Mouse (Mus musculus): ENCODE data around the gene Ppil2. TPM values are rescaled to one million over a fixed set of nuclear protein-coding genes. Genes with fewer than 3 reads are reported as not detected.

Ppil2 gene
- polyA plus RNA-seq, 1 experiment from 2014 or later, result 82.2 TPM

DNA sequence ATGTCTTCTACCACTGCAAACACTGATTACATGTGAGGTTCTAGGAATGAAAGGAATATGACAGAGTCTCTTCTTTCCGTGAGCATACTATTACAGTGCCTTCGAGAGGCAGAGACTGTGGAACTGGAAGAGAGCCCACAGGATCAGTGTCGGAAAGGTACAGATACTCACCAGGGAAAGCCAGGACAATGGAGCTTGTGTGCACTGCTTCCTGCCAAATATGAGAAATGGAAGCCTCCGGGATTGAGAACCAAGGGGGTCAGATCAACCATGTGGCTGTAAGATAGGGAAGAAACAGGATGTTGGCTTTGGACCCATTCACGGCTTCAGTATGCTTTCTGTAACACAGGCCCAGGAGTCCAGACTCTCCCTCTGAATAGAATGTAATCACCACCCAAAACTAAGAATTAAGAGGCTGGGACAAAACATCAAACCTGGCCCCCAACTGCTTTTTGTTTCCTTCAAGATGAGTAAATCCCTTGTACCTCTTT, 6.3 kb upstream of the Ppil2 start:
- Histone ChIP-seq H3K4me2 (replicated peaks; ENCODE audit: low read depth, low read length) (no peak overlapping the region), H3K4me3 (ENCODE audit: low read depth, low read length) (no peak overlapping the region), H3K27ac (ENCODE audit: low read length) (no peak overlapping the region), H3K4me1 (ENCODE audit: insufficient read depth, low read depth, low read length) (no peaks in the 10 kb centered on the region), H3K9ac (replicated peaks; ENCODE audit: low read depth) (no peak overlapping the region), H3K9me3 (ENCODE audit: low read length) (no peaks in the 10 kb centered on the region), H3K36me3 (ENCODE audit: insufficient read depth, low read length) (no peaks in the 10 kb centered on the region), H3K27me3 (replicated peaks; ENCODE audit: insufficient read depth, low read length) (no peaks in the 10 kb centered on the region)
- ATAC-seq (no peak), DNase-seq (ENCODE audit: low spot score) (no peak)
- 71% methylated on average over 5 of the region's 5 CpGs for WGBS
- TF ChIP-seq EP300 (IDR thresholded peaks at IDR 0.05) (no peak), CTCF (IDR thresholded peaks at IDR 0.05) (no peak)

DNA sequence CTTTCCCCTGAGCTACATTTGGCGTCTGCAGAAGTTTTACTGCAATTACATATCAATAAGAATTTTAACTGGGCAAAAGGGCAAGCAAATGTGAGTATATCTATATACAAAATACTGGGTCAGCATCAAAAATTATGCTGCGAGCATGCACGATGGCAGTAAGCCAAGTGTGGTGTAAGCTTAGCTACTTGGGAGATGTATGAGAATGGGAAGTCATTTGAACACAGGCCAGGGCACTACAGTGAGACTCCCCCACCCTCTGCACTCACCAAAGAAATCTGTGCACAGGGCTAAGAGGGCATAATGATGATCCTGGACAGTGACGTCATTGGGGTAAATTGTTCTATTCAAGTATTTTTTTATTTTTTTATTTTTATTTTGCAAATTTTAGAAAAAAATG, 6.5 kb downstream of the Ppil2 start:
- TF ChIP-seq EP300 (IDR thresholded peaks at IDR 0.05) (no peak), CTCF (IDR thresholded peaks at IDR 0.05) (no peak)
- Histone ChIP-seq H3K4me3 (ENCODE audit: low read depth, low read length) (no peak overlapping the region), H3K9ac (replicated peaks; ENCODE audit: low read depth) (no peak overlapping the region), H3K27me3 (replicated peaks; ENCODE audit: insufficient read depth, low read length) (no peaks in the 10 kb centered on the region), H3K27ac (ENCODE audit: low read length) (no peak overlapping the region), H3K4me1 (ENCODE audit: insufficient read depth, low read depth, low read length) (peaks cover 3% of the 10 kb centered on the region; the same call in 1 of the 2 replicates), H3K9me3 (ENCODE audit: low read length) (no peaks in the 10 kb centered on the region), H3K36me3 (ENCODE audit: insufficient read depth, low read length) (peaks cover 25% of the 10 kb centered on the region), H3K4me2 (replicated peaks; ENCODE audit: low read depth, low read length) (no peak overlapping the region)
- WGBS, result 49% methylated on average over 4 of the region's 4 CpGs
- DNase-seq (ENCODE audit: low spot score), result peak; percentile 65
- 0 out of 2 replicates have a peak, but pooled peaks have one; percentile 44 for ATAC-seq

DNA sequence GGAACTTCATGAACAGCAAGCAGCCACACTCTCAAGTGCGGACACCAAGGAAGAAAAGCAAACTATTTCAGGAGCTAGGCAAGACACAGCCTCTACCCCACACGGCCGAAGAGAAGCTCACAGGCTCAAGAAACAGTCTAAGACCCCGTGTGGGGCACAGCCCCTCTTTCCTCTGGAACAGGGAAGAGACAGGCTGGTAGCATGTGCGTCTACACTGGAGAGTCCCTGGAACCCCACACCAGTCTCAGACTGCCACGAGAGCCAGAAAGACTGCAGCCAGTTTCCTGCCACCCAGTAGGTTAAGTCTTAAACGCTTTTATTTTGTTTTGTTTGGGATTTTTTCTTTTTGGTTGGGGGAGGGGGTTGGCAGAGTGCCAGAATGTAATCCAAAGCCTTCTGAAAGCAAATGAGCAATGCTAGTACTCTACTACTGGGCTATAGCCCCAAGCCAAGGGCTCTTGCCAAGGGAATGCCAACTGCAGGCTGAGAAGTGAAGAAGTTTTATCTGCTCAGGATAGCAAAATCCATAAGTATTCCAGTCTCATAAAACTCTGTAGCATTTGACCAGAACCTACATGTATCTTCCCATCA, 8.3 kb downstream of the Ppil2 start:
- Histone ChIP-seq H3K4me2 (replicated peaks; ENCODE audit: low read depth, low read length) (no peak overlapping the region), H3K27ac (ENCODE audit: low read length) (no peak overlapping the region), H3K36me3 (ENCODE audit: insufficient read depth, low read length) (peaks cover 32% of the 10 kb centered on the region), H3K4me1 (ENCODE audit: insufficient read depth, low read depth, low read length) (peaks cover 3% of the 10 kb centered on the region; the same call in 1 of the 2 replicates), H3K4me3 (ENCODE audit: low read depth, low read length) (no peak overlapping the region), H3K9ac (replicated peaks; ENCODE audit: low read depth) (no peak overlapping the region), H3K9me3 (ENCODE audit: low read length) (no peaks in the 10 kb centered on the region), H3K27me3 (replicated peaks; ENCODE audit: insufficient read depth, low read length) (no peaks in the 10 kb centered on the region)
- DNase-seq (ENCODE audit: low spot score), result no peak
- peak; percentile 25; the same call in 1 of the 2 replicates for ATAC-seq
- no peak for TF ChIP-seq EP300 (IDR thresholded peaks at IDR 0.05)
- TF ChIP-seq CTCF (IDR thresholded peaks at IDR 0.05), result no peak
- 52% methylated on average over 7 of the region's 7 CpGs for WGBS

DNA sequence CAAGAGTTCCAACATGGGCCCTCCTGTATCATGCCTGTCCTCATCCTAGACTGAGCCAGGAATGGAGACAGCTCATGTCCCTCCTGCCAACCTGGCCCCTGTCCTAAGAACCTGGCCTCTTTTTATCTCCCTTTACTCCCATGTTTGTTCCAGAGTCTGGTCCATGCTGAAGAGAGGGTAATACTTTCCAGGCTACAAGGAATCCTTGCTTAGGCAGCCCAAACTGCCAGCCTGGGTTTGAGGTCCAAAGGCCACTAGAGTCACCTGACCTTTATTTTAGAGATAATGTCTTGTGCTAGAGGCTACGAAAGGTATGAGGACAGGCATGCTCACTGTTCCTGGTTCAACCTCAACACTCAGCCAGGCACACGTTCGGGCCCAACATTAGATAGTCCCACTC, 14.1 kb downstream of the Ppil2 start:
- Histone ChIP-seq H3K36me3 (ENCODE audit: insufficient read depth, low read length) (peaks cover 57% of the 10 kb centered on the region), H3K4me2 (replicated peaks; ENCODE audit: low read depth, low read length) (no peak overlapping the region), H3K27me3 (replicated peaks; ENCODE audit: insufficient read depth, low read length) (no peaks in the 10 kb centered on the region), H3K4me3 (ENCODE audit: low read depth, low read length) (no peak overlapping the region), H3K27ac (ENCODE audit: low read length) (no peak overlapping the region), H3K9me3 (ENCODE audit: low read length) (no peaks in the 10 kb centered on the region), H3K9ac (replicated peaks; ENCODE audit: low read depth) (no peak overlapping the region), H3K4me1 (ENCODE audit: insufficient read depth, low read depth, low read length) (no peaks in the 10 kb centered on the region)
- ATAC-seq (no peak), DNase-seq (ENCODE audit: low spot score) (no peak)
- 89% methylated on average over 3 of the region's 3 CpGs for WGBS
- TF ChIP-seq EP300 (IDR thresholded peaks at IDR 0.05) (no peak), CTCF (IDR thresholded peaks at IDR 0.05) (no peak)

DNA sequence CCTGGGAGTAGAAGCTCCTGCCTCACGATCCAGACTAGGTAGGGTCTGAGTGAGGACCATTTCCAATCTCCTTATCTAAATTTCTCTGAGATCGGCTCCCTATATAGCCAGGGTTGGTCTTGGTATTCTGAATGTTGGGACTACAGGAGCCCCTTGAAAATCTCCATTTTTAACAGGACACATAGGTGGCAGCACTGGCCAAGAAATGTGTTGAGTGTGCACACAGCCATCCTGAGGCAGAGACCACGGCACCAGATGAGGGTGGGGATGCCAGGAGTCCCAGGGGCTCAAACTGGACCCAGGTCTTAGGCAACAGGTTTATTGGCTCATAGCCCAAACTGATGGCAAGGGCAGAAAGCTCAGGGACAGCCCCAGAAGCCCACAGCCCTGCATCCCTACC, 22.7 kb downstream of the Ppil2 start:
- Histone ChIP-seq H3K4me1 (ENCODE audit: insufficient read depth, low read depth, low read length) (no peaks in the 10 kb centered on the region), H3K27me3 (replicated peaks; ENCODE audit: insufficient read depth, low read length) (no peaks in the 10 kb centered on the region), H3K9me3 (ENCODE audit: low read length) (no peaks in the 10 kb centered on the region), H3K27ac (ENCODE audit: low read length) (no peak overlapping the region), H3K9ac (replicated peaks; ENCODE audit: low read depth) (no peak overlapping the region), H3K4me2 (replicated peaks; ENCODE audit: low read depth, low read length) (no peak overlapping the region), H3K4me3 (ENCODE audit: low read depth, low read length) (no peak overlapping the region), H3K36me3 (ENCODE audit: insufficient read depth, low read length) (peaks cover 48% of the 10 kb centered on the region)
- TF ChIP-seq CTCF (IDR thresholded peaks at IDR 0.05) (peak; percentile 22; the same call in 1 of the 2 replicates), EP300 (IDR thresholded peaks at IDR 0.05) (no peak)
- DNase-seq (ENCODE audit: low spot score) (no peak), ATAC-seq (no peak)
- whole genome bisulfite sequencing, result 62% methylated on average over 3 of the region's 3 CpGs

DNA sequence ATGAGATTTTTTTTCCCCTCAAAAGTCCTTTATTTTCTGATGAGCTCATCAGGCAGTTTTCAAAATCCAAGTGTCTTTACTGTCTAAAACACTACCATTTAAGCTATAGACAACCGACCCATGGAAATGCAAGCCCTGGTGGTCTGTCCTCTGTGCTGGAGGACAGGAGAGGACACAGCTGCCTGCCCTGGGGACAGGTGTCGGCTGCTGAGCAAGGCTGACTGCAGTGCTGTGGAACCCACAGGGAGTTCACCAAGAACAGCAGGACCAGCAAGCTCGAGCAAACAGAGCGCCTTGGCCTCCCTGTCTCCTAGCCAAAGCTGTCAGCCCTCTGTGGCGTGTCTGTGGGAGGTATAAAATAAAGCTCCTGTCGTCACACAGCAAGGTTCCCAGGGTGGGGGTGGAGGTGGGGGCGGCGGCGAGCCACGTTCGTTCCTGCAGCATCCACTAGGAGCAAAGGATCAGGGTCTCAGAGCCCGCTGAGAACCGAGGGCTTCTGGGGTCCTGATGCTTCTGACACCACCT, 24.3 kb downstream of the Ppil2 start:
- H3K9me3 ChIP-seq (ENCODE audit: low read length), result no peaks in the 10 kb centered on the region
- TF ChIP-seq CTCF (IDR thresholded peaks at IDR 0.05) (no peak), EP300 (IDR thresholded peaks at IDR 0.05) (no peak)
- no peak overlapping the region for H3K9ac ChIP-seq (replicated peaks; ENCODE audit: low read depth)
- H3K4me1 ChIP-seq (ENCODE audit: insufficient read depth, low read depth, low read length), result no peaks in the 10 kb centered on the region
- no peaks in the 10 kb centered on the region for H3K27me3 ChIP-seq (replicated peaks; ENCODE audit: insufficient read depth, low read length)
- peaks cover 37% of the 10 kb centered on the region for H3K36me3 ChIP-seq (ENCODE audit: insufficient read depth, low read length)
- no peak overlapping the region for H3K27ac ChIP-seq (ENCODE audit: low read length)
- no peak overlapping the region for H3K4me3 ChIP-seq (ENCODE audit: low read depth, low read length)
- no peak for DNase-seq (ENCODE audit: low spot score)
- no peak overlapping the region for H3K4me2 ChIP-seq (replicated peaks; ENCODE audit: low read depth, low read length)
- no peak for ATAC-seq
- WGBS, result 71% methylated on average over 13 of the region's 13 CpGs

Measured in lung, postnatal 0 days (tissue).